Mouse (Mus musculus): ENCODE results near the gene Ifna7.
"Not testable (repeated sequence)": the region's sequence is repeated elsewhere in the genome, so short reads cannot be mapped to it uniquely, and the experiment has no call there.

- not testable (repeated sequence) for TF ChIP-seq CTCF (IDR thresholded peaks at IDR 0.05; ENCODE audit: low read depth, low read length); POLR2A (IDR thresholded peaks at IDR 0.05; ENCODE audit: borderline replicate concordance, low read depth, low read length)
Observed at GRCm38 (mm10) chr4:88805761-88806160, 10.3 kb upstream of the Ifna7 start.

Measured in bone marrow macrophage, adult 2 months (primary cell).